Mouse (Mus musculus) embryonic facial prominence, embryonic 14.5 days (tissue): Measurements from ENCODE around the gene Akr1c13. TPM values are rescaled to one million over a fixed set of nuclear protein-coding genes. Genes with fewer than 3 reads are reported as not detected.
"Not testable (repeated sequence)": the region's sequence is repeated elsewhere in the genome, so short reads cannot be mapped to it uniquely, and the experiment has no call there.

Source experiments
- ATAC-seq: fragments of 200-750 bp; cut with Nextera tagmentation; 2 replicates; pipeline ENCODE4 v1.8.0; 2017; ENCODE audit warnings: low read depth, moderate number of reproducible peaks, moderate TSS enrichment
- DNase-seq: peaks from one replicate; pipeline ENCODE4 v3.0.0-alpha.2; 2015; ENCODE audit warnings: low spot score
- H3K27ac ChIP-seq: fragments of 300-500 bp; sonication (generic); replicated peaks from 2 replicates; pipeline ENCODE4 v1.5.1; 2014; ENCODE audit warnings: low read depth, mild to moderate bottlenecking, low read length, moderate library complexity
- H3K27me3 ChIP-seq: fragments of 300-500 bp; sonication (generic); replicated peaks from 2 replicates; pipeline ENCODE4 v1.6.1; 2014; ENCODE audit warnings: low read length; ENCODE audit not compliant: control insufficient read depth, insufficient read depth
- H3K36me3 ChIP-seq: fragments of 300-500 bp; sonication (generic); 2 replicates; pipeline ENCODE4 v1.6.1; 2014; ENCODE audit warnings: low read length, mixed read lengths; ENCODE audit not compliant: control insufficient read depth, insufficient read depth
- H3K4me1 ChIP-seq: fragments of 300-500 bp; sonication (generic); 2 replicates; pipeline ENCODE4 v1.6.1; 2014; ENCODE audit warnings: antibody characterized with exemption, low read length; ENCODE audit not compliant: control insufficient read depth, insufficient read depth
- H3K4me2 ChIP-seq: fragments of 300-500 bp; sonication (generic); 2 replicates; pipeline ENCODE4 v1.6.1; 2014; ENCODE audit warnings: low read depth, mild to moderate bottlenecking, low read length, moderate library complexity, mixed read lengths
- H3K4me3 ChIP-seq: fragments of 300-500 bp; sonication (generic); 2 replicates; pipeline ENCODE4 v1.5.1; 2014; ENCODE audit warnings: low read depth, mild to moderate bottlenecking, low read length
- H3K9ac ChIP-seq: fragments of 300-500 bp; sonication (generic); 2 replicates; pipeline ENCODE4 v1.6.1; 2014; ENCODE audit warnings: low read depth, mild to moderate bottlenecking, low read length, moderate library complexity, mixed read lengths
- H3K9me3 ChIP-seq: fragments of 300-500 bp; sonication (generic); 2 replicates; pipeline ENCODE4 v1.6.1; 2016; ENCODE audit warnings: low read length; ENCODE audit not compliant: control insufficient read depth
- WGBS: fragments of 180-500 bp; shearing (Covaris S2); extraction: QIAGEN DNeasy Blood & Tissue Kit; methylation state at CpG from one replicate; pipeline ENCODE4 v1.1.7; 2014; 5-methylcytosine and 5-hydroxymethylcytosine counted together
- polyA plus RNA-seq: library from polyadenylated mRNA; unstranded; fragments of >200 nt; fragmentation: Nextera tagmentation; extraction: Ambion mirVana; gene quantifications from 2 replicates; pipeline ENCODE4 v1.2.1, GENCODE M21; 2014

The Akr1c13 gene
- polyA plus RNA-seq: 2.0 and 2.5 TPM in 2 replicates

DNA sequence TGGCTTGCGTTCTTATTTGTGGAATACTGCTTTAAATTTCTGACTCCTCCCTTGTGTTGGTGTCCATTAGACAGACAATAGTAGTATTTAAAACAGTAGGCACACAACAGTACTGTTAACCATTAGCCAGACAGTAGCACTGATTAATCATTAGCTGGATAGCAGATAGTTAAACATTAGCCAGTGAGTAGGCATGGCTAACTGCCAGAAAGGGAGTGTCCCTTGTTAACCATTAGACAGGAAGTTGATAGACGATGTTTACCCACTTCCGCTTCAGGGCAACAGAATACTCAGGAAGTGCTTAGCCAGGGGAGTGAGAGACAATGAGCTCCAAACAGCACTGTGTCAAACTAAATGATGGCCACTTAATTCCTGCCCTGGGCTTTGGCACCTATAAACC lies at the start of gene Akr1c13:
Akr1c13 (plus strand) TSS at position 247 of the 400 bp plus-strand sequence.
- WGBS: 65% methylated on average over 3 of the region's 3 CpGs
- ATAC-seq: no peak

DNA sequence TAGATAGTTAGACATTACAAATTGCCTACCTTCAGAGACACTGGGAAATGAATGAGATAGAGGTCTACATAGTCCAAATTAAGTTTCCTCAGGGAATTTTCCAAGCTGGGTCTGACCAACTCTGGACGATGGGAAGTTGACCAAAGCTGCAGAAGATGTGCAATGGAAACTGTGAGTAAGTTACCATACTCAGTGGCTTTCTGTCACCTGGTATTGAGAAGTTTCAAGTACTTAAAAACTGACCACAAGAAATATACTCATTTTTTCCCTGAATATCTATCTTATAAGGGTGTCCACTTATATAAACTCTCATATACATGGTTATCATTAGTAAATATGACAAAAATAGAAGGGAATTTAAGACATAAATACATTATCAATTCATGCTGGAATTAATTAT lies 46.7 kb upstream of the Akr1c13 start:
- DNase-seq (no peak), ATAC-seq (no peak)
- 68% methylated on average over 1 of the region's 1 CpGs for WGBS
- no peaks in the 10 kb centered on the region for H3K4me1 ChIP-seq
- H3K9ac ChIP-seq: no peak overlapping the region
- no peaks in the 10 kb centered on the region for H3K36me3 ChIP-seq
- H3K4me2 ChIP-seq: no peak overlapping the region
- H3K27me3 ChIP-seq: no peaks in the 10 kb centered on the region
- no peak overlapping the region for H3K27ac ChIP-seq
- no peaks in the 10 kb centered on the region for H3K9me3 ChIP-seq
- no peak overlapping the region for H3K4me3 ChIP-seq

More for the DNA sequence above, at the start of gene Akr1c13:
- no peaks in the 10 kb centered on the region for H3K4me1 ChIP-seq
- H3K36me3 ChIP-seq: no peaks in the 10 kb centered on the region
- peak; percentile 32 for DNase-seq
- H3K4me3 ChIP-seq: no peak within 1 kb of the TSS
- no peaks in the 10 kb centered on the region for H3K9me3 ChIP-seq
- H3K27me3 ChIP-seq: no peaks in the 10 kb centered on the region
- H3K4me2 ChIP-seq: no peak within 1 kb of the TSS
- no peak within 1 kb of the TSS for H3K27ac ChIP-seq
- no peak within 1 kb of the TSS for H3K9ac ChIP-seq

DNA sequence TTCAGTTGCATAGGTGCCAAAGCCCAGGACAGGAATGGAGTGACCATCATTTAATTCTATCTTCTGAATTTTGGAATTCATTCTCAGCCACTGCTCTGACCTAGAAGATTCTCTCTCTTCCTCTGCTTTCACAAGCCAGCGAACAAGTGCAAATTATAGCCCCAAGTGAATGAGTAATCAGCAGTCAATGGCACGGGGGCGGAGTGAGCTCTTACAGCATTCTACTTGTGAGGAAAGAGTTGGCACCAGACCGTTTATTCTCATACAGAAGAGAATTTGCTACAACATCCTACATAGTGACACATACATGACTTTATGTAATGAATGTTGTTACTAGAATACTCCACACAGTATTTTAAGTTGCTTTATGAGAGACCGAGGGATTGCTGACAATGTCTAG lies 40.4 kb upstream of the Akr1c13 start, which contains the start of gene Akr1c18:
Akr1c18 (minus strand) TSS at position 137 of the 400 bp plus-strand sequence.
- H3K36me3 ChIP-seq: no peaks in the 10 kb centered on the region
- DNase-seq (peak; percentile 6), ATAC-seq (no peak)
- no peaks in the 10 kb centered on the region for H3K9me3 ChIP-seq
- H3K27me3 ChIP-seq: no peaks in the 10 kb centered on the region
- WGBS: 79% methylated on average over 5 of the region's 5 CpGs
- no peak within 1 kb of the TSS for H3K9ac ChIP-seq
- H3K4me1 ChIP-seq: no peaks in the 10 kb centered on the region
- no peak within 1 kb of the TSS for H3K4me3 ChIP-seq
- H3K27ac ChIP-seq: no peak within 1 kb of the TSS
- H3K4me2 ChIP-seq: no peak within 1 kb of the TSS

GRCm38 (mm10) chr13:4152908-4153307 lies 38.0 kb upstream of the Akr1c13 start:
- H3K9ac ChIP-seq: no peak overlapping the region
- H3K4me1 ChIP-seq: no peaks in the 10 kb centered on the region
- H3K36me3 ChIP-seq: no peaks in the 10 kb centered on the region
- no peak overlapping the region for H3K27ac ChIP-seq
- 69% methylated on average over 2 of the region's 2 CpGs for WGBS
- H3K27me3 ChIP-seq: no peaks in the 10 kb centered on the region
- no peak for ATAC-seq
- no peak overlapping the region for H3K4me3 ChIP-seq
- H3K4me2 ChIP-seq: no peak overlapping the region
- DNase-seq: no peak
- no peaks in the 10 kb centered on the region for H3K9me3 ChIP-seq

DNA sequence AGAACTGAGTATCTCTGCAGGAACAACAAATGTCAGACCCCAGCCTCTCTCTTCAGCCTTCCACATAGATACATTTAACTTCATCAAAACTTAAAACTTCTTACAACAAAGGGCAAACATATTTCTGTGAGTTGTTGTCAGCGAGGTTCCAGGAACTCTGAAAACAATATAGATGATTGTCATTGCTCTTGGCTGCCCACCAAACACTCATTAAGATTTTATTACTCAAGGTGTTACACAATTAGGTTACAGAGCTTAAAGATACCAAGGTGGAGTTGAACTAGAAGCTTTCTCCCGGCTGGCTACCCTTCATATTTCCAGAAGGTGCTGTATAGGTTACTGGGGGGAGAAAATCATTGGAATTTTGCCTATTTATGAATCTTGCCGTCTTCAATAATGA lies 37.4 kb upstream of the Akr1c13 start:
- Histone ChIP-seq H3K4me1 (no peaks in the 10 kb centered on the region), H3K9me3 (no peaks in the 10 kb centered on the region), H3K4me3 (no peak overlapping the region), H3K9ac (no peak overlapping the region), H3K27ac (no peak overlapping the region), H3K4me2 (no peak overlapping the region), H3K27me3 (no peaks in the 10 kb centered on the region), H3K36me3 (no peaks in the 10 kb centered on the region)
- ATAC-seq (no peak), DNase-seq (no peak)
- WGBS: 71% methylated on average over 3 of the region's 3 CpGs

GRCm38 (mm10) chr13:4155286-4155685 lies 35.7 kb upstream of the Akr1c13 start:
- H3K9me3 ChIP-seq: no peaks in the 10 kb centered on the region
- H3K27me3 ChIP-seq: no peaks in the 10 kb centered on the region
- ATAC-seq (no peak), DNase-seq (no peak)
- no peak overlapping the region for H3K4me3 ChIP-seq
- 56% methylated on average over 2 of the region's 2 CpGs for WGBS
- no peaks in the 10 kb centered on the region for H3K4me1 ChIP-seq
- no peaks in the 10 kb centered on the region for H3K36me3 ChIP-seq
- H3K4me2 ChIP-seq: no peak overlapping the region
- no peak overlapping the region for H3K9ac ChIP-seq
- H3K27ac ChIP-seq: no peak overlapping the region

GRCm38 (mm10) chr13:4168006-4168405 lies 22.9 kb upstream of the Akr1c13 start:
- Histone ChIP-seq H3K27ac (no peak overlapping the region), H3K9ac (no peak overlapping the region), H3K4me1 (no peaks in the 10 kb centered on the region), H3K4me3 (no peak overlapping the region), H3K4me2 (no peak overlapping the region), H3K27me3 (no peaks in the 10 kb centered on the region), H3K9me3 (no peaks in the 10 kb centered on the region), H3K36me3 (no peaks in the 10 kb centered on the region)
- no peak for ATAC-seq
- no peak for DNase-seq
- 42% methylated on average over 1 of the region's 1 CpGs for WGBS

GRCm38 (mm10) chr13:4172978-4173377 lies 18.0 kb upstream of the Akr1c13 start:
- H3K4me2 ChIP-seq: no peak overlapping the region
- H3K9ac ChIP-seq: no peak overlapping the region
- no peak overlapping the region for H3K4me3 ChIP-seq
- no peak for ATAC-seq
- WGBS: 65% methylated on average over 2 of the region's 2 CpGs
- no peak overlapping the region for H3K27ac ChIP-seq
- peak; percentile 8 for DNase-seq
- H3K9me3 ChIP-seq: no peaks in the 10 kb centered on the region
- no peaks in the 10 kb centered on the region for H3K27me3 ChIP-seq
- no peaks in the 10 kb centered on the region for H3K4me1 ChIP-seq
- H3K36me3 ChIP-seq: no peaks in the 10 kb centered on the region

- H3K9ac ChIP-seq, H3K27ac ChIP-seq, DNase-seq, H3K9me3 ChIP-seq, H3K4me1 ChIP-seq, H3K27me3 ChIP-seq, H3K4me2 ChIP-seq, H3K4me3 ChIP-seq, ATAC-seq, H3K36me3 ChIP-seq: not testable (repeated sequence)
- WGBS: 90% methylated on average over 4 of the region's 4 CpGs
These were observed 9.6 kb upstream of the Akr1c13 start for GRCm38 (mm10) chr13:4181321-4181720.
